Mouse (Mus musculus) kidney, adult 2 months (tissue): ENCODE measurements at regions not wholly inside any gene's neighbourhood (a gene's known extent, or its start where the extent isn't known, plus 50 kb on each side); places are given as distances from the start of the nearest gene placed in this dataset.

ENCODE experiments used
- CTCF ChIP-seq: fragments of 200-500 bp; conservative IDR thresholded peaks from 2 replicates; pipeline ENCODE4 v1.5.1; 2011; ENCODE audit warnings: low read depth, mild to moderate bottlenecking, control low read depth, low read length, moderate library complexity, mixed read lengths; ENCODE audit not compliant: insufficient read depth, insufficient read length
- POLR2A ChIP-seq: fragments of 200-500 bp; IDR thresholded peaks from one replicate; pipeline ENCODE4 v1.6.1; 2011; ENCODE audit warnings: low read depth, low read length, control low read depth

DNA sequence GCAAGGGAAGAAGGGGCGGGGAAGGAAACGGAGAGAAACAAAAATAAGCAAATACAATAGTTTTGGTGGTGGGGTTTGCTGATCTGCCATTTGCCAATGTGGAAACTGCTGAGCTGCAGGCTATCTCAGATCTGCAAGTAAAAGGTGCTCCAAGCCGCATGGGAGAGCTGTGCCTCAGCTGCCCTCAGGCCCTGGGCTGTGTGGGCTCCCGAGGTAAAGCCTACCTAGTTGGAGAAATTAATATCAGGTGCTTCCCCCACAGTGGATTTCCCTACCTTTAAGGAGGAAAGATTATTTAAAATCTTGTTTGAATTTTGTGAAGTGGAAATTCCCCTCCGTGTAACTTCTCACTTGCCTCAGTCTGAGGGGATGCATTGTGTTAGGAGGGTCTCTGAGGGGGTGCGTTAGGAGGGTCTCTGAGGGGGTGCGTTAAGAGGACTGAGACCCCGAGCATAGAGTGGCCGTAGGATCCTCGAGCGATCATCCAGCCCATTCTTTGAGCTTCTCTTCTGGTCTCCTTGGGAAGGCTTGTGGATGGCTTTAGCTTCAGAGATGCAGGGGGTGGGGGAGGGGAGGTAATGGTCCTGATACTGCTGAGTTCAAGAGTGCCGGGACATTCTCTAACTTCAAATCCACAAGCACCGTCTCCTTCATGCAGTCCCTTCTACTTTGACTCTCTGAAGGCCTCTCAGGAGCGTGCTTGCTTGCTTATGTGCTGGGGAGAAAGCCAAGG is 89.9 kb upstream of the Ccnd2 start:
- TF ChIP-seq POLR2A (no peak), CTCF (no peak)
